Mouse (Mus musculus) heart, embryonic 10.5 days (tissue): ENCODE data around the gene Pygl. TPM values are rescaled to one million over a fixed set of nuclear protein-coding genes. Genes with fewer than 3 reads are reported as not detected.

Source experiments
- DNase-seq: peaks from one replicate; pipeline ENCODE4 v3.0.0-alpha.2; 2017; ENCODE audit warnings: low spot score
- H3K27ac ChIP-seq: fragments of 300-500 bp; sonication (generic); 2 replicates; pipeline ENCODE4 v1.5.1; 2016; ENCODE audit warnings: mild to moderate bottlenecking
- H3K27me3 ChIP-seq: fragments of 300-500 bp; sonication (generic); 2 replicates; pipeline ENCODE4 v1.6.1; 2016; ENCODE audit warnings: mild to moderate bottlenecking; ENCODE audit not compliant: poor library complexity, insufficient read depth, severe bottlenecking
- H3K36me3 ChIP-seq: fragments of 300-500 bp; sonication (generic); 2 replicates; pipeline ENCODE4 v1.6.1; 2016; ENCODE audit warnings: mild to moderate bottlenecking, moderate library complexity
- H3K4me1 ChIP-seq: fragments of 300-500 bp; sonication (generic); 2 replicates; pipeline ENCODE4 v1.6.1; 2016; ENCODE audit warnings: mild to moderate bottlenecking
- H3K4me3 ChIP-seq: fragments of 300-500 bp; sonication (generic); 2 replicates; pipeline ENCODE4 v1.5.1; 2016; ENCODE audit warnings: mild to moderate bottlenecking, moderate library complexity
- H3K9me3 ChIP-seq: fragments of 300-500 bp; sonication (generic); 2 replicates; pipeline ENCODE4 v1.6.1; 2016; ENCODE audit warnings: mild to moderate bottlenecking, moderate library complexity
- WGBS: fragments of 180-500 bp; shearing (Covaris S2); methylation state at CpG from one replicate; pipeline ENCODE4 v1.1.7; 2016; 5-methylcytosine and 5-hydroxymethylcytosine counted together
- polyA plus RNA-seq: library from polyadenylated mRNA; unstranded; fragments of >200 nt; fragmentation: Nextera tagmentation; extraction: Ambion mirVana; gene quantifications from 2 replicates; pipeline ENCODE4 v1.2.1, GENCODE M21; 2016

Gene Pygl
- 30.3 and 42.6 TPM in 2 replicates for polyA plus RNA-seq

DNA sequence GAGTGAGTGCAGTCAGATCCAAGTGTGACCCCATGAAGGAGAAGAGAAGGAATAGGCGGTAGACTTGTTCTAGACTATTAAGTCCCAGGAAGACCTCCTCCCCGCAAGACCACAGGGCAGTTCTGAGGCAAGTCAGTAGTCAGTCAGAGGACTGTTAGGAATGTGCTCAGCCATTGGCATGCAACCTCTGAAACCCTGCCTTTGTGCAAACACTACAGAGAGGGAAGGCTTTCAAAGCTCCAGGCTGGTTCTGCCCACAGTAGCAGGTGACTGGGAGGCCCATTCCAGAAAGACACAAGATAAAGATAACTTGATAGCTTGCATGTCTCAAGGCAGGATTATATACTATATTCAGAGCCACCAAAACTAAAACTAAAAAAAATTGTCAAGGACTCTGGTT, at the start of gene Pygl:
Pygl (minus strand) TSS at position 195 of the 400 bp plus-strand sequence.
- no peak within 1 kb of the TSS for H3K4me3 ChIP-seq
- WGBS: 69% methylated on average over 2 of the region's 2 CpGs
- no peaks in the 10 kb centered on the region for H3K36me3 ChIP-seq
- peak within 1 kb of the TSS; percentile 69; the same call in 1 of the 2 replicates for H3K27ac ChIP-seq
- H3K27me3 ChIP-seq: no peaks in the 10 kb centered on the region; the same call in 1 of the 2 replicates
- H3K9me3 ChIP-seq: no peaks in the 10 kb centered on the region
- no peak for DNase-seq
- H3K4me1 ChIP-seq: peaks cover 39% of the 10 kb centered on the region

DNA sequence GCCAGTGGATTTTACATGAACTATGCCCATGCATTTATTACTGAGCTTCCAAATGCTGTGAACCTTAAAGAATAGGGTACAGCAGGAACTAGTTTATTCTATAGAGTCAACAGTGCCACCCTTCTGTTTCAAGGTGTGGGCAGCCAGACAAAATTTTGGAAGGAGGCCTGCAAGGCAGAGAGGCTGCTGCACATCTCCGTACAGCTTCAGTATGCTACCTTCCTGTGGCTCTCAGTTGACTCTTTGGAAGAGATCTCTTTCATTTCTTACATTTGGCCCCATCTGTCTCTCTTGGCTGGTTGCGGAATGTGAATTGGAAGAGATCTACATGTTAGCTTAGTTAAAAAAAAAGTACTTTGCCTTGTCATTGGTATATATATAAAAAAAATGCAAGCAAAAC, 49.6 kb upstream of the Pygl start:
- H3K9me3 ChIP-seq: no peaks in the 10 kb centered on the region
- no peak overlapping the region for H3K4me3 ChIP-seq
- 86% methylated on average over 2 of the region's 2 CpGs for WGBS
- no peaks in the 10 kb centered on the region for H3K36me3 ChIP-seq
- H3K27me3 ChIP-seq: no peaks in the 10 kb centered on the region
- no peak overlapping the region for H3K27ac ChIP-seq
- H3K4me1 ChIP-seq: peaks cover 14% of the 10 kb centered on the region
- no peak for DNase-seq

DNA sequence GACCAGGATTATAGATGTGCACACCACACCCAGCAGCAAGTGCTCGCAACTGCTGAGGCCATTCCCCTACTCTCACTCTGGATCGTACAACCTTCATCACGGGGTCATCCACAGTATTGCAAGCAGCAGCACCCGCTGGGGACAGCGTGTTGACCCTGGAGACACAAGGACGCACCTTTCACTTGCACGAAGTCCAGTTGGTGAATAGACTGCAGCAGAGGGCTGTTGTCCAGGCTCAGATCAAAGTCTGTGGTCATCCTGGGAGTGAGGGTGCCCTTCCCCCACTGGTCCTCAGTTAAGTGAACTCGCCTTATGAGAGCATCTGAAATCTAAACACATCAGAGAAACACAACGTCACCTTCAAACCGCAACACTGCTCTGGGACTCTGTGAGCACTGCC, 49.1 kb upstream of the Pygl start:
- Histone ChIP-seq H3K9me3 (no peaks in the 10 kb centered on the region), H3K27me3 (no peaks in the 10 kb centered on the region), H3K4me1 (peaks cover 19% of the 10 kb centered on the region), H3K36me3 (no peaks in the 10 kb centered on the region), H3K27ac (no peak overlapping the region), H3K4me3 (no peak overlapping the region)
- 83% methylated on average over 10 of the region's 10 CpGs for WGBS
- no peak for DNase-seq

DNA sequence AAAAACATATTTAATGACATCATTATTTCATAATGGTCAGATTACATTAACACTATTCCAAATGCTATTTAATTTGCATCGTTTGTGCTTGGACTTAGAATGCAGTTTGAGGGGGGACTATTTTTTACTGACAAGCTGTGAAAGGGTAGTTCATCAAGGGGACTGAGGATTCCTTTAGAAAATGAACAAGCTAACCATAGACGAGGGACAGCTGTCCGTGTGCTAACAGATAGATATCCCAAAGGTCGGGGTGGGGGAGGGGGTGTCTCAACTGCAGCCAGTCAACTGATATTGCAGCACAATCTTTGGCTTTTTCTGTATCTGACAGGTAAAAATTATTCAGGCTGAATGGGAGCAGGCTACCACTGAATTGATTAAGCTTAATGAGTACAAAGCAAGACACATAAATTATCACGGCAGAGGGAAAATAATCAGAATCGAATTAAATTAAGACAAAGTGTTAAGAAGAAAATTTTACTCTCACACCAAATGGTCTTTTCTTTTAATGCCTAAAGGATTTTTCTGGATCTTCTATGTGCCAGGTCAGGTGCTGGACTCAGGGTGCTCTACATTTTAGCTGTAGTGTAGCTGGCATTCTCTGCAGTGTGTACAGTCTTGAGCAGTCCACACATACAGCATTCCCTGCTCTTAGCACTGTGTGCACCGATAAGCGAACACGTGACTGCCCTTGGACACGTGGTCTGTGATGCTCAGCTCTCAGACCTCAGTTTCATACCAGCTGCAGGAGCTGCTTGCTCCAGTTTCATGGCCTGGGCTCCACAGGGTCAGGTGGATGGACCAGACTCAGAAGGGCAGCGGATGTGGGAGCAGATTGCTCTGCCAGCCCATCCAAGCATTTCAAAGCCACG, 46.0 kb upstream of the Pygl start:
- 72% methylated on average over 12 of the region's 12 CpGs for WGBS
- H3K4me1 ChIP-seq: peaks cover 21% of the 10 kb centered on the region

DNA sequence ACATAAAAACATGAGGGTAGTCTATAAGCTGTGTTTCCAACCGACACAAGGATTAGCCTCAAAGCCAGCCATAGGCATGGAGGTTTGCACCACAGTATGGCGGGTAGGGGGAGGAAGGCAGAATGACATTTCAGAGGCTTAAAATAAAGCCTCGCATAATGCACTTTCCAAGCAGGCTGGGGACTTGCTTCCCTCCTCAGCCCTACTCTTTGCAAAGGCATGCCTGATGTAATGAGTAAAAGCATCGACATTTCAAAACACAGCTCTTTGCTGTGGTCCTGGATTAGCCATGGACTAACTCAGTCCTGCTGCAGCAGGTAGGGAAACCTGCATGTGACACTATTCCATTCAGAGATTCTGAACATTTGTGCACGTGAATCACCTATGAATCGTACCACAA, 38.4 kb upstream of the Pygl start:
- WGBS: 67% methylated on average over 6 of the region's 6 CpGs
- Histone ChIP-seq H3K9me3 (no peaks in the 10 kb centered on the region), H3K4me1 (peaks cover 27% of the 10 kb centered on the region), H3K36me3 (no peaks in the 10 kb centered on the region), H3K27me3 (no peaks in the 10 kb centered on the region), H3K4me3 (no peak overlapping the region), H3K27ac (no peak overlapping the region)
- DNase-seq: no peak

More for the DNA sequence above, 46.0 kb upstream of the Pygl start:
- H3K9me3 ChIP-seq: no peaks in the 10 kb centered on the region
- H3K4me3 ChIP-seq: no peak overlapping the region
- H3K27ac ChIP-seq: no peak overlapping the region
- DNase-seq: no peak
- no peaks in the 10 kb centered on the region for H3K27me3 ChIP-seq
- no peaks in the 10 kb centered on the region for H3K36me3 ChIP-seq

DNA sequence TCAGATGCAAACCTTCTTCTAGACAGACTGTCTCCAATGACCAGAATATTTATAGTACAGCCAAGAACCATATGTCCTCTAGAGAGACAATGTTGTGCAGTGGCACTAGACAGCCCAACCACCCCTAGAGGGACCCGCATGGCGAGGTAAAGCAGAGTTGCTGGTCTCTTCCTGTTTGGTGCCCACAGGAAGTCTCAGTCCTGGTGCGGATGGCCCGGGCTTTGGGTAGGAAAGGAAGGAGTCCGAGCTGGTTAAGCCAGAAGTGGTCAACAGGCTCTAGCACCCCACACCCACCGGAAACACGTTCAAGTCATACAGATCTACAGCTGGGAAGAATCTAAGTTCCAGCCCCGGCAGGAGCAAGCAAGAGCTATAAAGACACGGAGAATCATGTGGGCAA, 36.0 kb upstream of the Pygl start:
- no peak for DNase-seq
- Histone ChIP-seq H3K27ac (peak overlapping the region; percentile 83), H3K4me1 (peaks cover 27% of the 10 kb centered on the region), H3K36me3 (no peaks in the 10 kb centered on the region), H3K27me3 (no peaks in the 10 kb centered on the region), H3K4me3 (no peak overlapping the region), H3K9me3 (no peaks in the 10 kb centered on the region)
- 85% methylated on average over 9 of the region's 9 CpGs for WGBS

DNA sequence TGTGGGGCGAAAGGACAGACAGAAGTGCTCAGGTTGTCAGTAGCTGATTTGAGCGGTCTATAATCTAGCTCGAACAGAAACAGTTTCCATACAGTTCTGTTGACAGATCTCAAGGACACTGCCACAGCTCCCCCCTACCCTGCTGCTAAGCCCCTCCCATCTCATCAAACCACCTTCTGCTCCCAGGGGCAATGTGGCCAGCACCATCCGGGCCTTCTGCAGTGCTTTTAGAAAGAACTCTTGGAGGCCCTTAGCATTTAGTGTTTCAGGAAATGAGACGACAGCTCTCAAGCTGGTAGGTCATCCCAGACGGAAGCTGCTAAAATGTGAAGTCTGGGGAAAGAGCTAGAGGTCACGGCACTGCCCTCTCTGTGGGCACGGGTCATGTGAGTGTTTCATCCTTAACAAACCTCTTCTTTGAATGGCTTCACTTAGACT, 35.2 kb upstream of the Pygl start:
- H3K9me3 ChIP-seq: no peaks in the 10 kb centered on the region
- peak overlapping the region; percentile 83 for H3K27ac ChIP-seq
- H3K4me3 ChIP-seq: peak overlapping the region; percentile 12; the same call in 1 of the 2 replicates
- 16% methylated on average over 8 of the region's 8 CpGs for WGBS
- DNase-seq: peak; percentile 86
- H3K36me3 ChIP-seq: no peaks in the 10 kb centered on the region
- H3K4me1 ChIP-seq: peaks cover 24% of the 10 kb centered on the region
- no peaks in the 10 kb centered on the region for H3K27me3 ChIP-seq

DNA sequence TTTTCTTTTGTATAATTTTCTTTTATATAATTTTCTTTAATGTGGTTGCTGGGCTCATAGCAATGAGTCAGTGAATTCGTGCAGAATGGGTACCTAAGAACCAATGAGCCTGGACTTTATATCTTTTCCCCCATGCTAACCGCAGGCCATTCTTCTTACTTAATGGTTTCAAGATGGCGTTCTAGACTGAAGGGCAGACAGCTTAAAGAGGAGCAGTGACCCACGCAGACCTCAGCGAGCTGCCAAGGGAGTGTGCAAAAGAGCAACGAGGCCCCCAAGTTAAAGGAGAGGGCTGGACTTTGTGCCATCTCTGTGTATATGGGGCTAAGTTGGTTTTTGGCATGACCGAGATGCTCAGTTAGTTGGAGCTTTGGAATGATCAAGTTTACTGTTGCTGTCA, 32.4 kb upstream of the Pygl start:
- no peaks in the 10 kb centered on the region for H3K36me3 ChIP-seq
- no peak for DNase-seq
- WGBS: 74% methylated on average over 7 of the region's 7 CpGs
- H3K27me3 ChIP-seq: no peaks in the 10 kb centered on the region
- H3K4me3 ChIP-seq: no peak overlapping the region
- H3K4me1 ChIP-seq: peaks cover 30% of the 10 kb centered on the region
- H3K27ac ChIP-seq: no peak overlapping the region
- H3K9me3 ChIP-seq: no peaks in the 10 kb centered on the region

DNA sequence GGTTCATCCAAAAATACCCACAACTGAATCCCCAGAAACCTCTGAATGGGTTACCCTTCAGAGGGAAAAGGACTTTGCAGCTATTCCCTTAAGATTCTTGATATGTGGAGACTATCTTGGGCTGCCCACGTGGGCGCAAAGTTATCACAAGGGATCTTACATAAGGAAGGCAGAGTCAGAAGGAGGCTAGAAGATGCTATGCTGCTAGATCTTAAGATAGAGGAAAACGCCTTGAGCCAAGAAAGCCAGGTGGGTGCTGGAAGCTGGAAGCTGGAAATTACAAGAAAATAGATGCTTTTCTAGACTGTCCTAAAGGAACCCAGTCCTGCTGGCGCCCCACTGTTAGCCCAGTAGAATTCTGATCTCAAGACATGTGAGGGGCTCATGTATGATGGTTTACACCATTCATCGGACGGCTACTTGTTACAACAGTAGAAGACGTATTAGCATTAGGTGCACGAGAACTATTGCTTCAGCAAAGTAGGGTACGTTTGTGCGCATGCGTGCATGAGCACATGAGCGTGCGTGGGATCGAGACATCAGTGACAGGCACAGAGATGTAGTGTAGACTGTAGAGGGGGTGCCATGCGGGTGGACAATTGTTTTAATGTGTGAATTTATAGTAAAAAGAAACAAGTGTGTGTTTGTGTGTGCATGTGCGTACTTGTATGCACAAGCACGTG, 31.1 kb upstream of the Pygl start:
- Histone ChIP-seq H3K36me3 (no peaks in the 10 kb centered on the region), H3K9me3 (no peaks in the 10 kb centered on the region), H3K27ac (no peak overlapping the region), H3K27me3 (no peaks in the 10 kb centered on the region), H3K4me1 (peaks cover 26% of the 10 kb centered on the region), H3K4me3 (no peak overlapping the region)
- 92% methylated on average over 17 of the region's 17 CpGs for WGBS
- no peak for DNase-seq

DNA sequence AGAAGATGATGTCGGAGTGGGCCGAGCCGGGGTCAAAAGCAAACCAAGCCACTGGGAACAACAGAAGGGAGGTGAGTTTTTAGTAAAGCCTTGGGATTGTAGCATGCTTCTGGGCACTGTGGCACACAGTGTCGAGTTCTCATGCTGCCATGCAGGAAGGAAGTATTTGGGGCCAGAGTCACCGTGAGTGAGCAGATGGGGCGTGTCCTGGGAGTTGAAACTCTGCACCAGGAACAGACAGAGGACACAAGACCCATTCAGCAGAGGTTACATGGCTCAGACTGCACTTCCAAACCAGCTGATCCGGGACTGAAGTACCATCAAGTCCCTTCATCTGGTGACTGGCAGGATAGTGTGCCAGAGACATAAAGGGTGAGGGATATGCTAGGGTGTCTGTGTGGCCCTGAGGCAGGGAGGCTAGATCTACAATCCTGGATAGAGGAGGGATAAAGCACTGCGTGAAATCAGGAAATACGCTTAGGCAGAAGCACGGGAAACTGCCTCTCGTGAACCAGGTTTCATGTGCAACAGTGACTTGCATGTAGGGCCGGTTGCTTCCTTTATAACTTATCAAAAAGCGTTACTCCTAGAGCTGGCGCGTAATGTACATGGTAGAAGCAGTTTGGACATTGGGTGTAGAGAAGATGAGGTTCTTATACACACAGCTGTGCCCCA, 20.1 kb upstream of the Pygl start:
- 73% methylated on average over 15 of the region's 15 CpGs for WGBS
- no peaks in the 10 kb centered on the region for H3K27me3 ChIP-seq
- H3K27ac ChIP-seq: peak overlapping the region; percentile 4; the same call in 1 of the 2 replicates
- no peaks in the 10 kb centered on the region for H3K36me3 ChIP-seq
- no peaks in the 10 kb centered on the region for H3K9me3 ChIP-seq
- peaks cover 49% of the 10 kb centered on the region for H3K4me1 ChIP-seq
- DNase-seq: no peak
- no peak overlapping the region for H3K4me3 ChIP-seq

DNA sequence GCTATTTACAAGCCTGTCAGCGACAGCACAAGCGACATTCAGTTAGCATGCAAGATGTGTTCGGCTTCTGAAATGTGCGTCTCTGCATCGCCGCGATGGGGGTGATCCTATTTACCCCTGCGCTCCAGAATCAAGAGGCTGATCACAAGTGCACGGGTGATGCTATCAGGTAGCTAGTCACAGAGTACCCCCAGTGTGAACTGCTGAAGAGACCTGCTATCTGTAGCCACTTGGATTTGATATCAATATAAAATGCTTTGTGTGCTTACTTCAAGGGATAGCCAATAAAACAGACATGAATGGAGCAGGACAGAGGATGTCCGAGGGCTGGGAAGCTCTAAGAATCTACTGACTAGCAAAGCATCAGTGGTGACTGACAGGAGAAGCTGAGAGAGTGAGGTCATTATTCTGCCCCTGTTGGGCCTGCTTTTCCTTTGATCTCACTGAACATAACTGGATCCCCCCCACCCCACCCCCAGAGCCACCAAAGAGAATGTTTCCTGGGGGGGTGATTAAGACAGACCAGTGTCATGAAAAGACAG, 18.4 kb upstream of the Pygl start:
- Histone ChIP-seq H3K9me3 (no peaks in the 10 kb centered on the region), H3K27ac (no peak overlapping the region), H3K36me3 (no peaks in the 10 kb centered on the region), H3K4me1 (peaks cover 44% of the 10 kb centered on the region), H3K4me3 (no peak overlapping the region), H3K27me3 (no peaks in the 10 kb centered on the region)
- WGBS: 82% methylated on average over 10 of the region's 10 CpGs
- no peak for DNase-seq

DNA sequence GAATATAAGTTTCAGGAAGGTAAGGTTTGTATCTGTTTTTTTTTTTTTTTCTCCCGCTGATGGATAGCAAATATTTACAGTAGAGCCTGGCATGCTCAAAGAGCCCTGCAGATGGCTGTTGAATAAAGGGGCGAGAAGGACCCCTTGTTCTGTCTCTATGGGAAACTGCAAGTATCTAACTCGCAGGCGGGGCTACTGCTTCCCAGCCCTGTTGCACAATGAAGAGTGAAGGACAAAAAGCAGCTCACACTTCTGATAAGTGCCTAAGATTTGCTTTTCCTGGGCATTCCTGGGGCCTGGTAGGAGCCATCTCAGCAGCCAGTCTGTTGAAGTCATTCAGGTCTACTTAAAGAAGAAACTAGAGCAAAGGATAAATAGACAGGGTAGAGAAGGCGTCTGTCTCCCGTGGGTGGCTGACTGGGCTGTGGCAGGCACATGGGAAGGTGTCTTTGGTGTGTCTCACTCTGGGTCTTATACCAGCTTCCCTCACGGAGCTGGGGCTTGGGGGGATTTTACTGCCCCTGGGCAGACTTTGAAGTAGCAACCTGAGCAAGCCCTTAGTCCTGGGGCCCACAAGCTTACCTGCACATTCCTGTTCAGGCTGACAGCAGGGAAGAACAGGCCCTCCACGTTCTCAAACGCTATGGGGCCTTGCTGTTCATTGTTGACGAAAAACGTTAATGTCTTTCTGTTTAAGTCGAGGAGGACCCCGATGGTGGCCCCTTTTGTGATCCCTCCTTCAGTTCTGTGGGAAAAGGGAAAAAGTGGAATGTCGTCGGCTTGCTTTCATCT, 16.6 kb upstream of the Pygl start:
- 55% methylated on average over 15 of the region's 15 CpGs for WGBS
- no peaks in the 10 kb centered on the region for H3K9me3 ChIP-seq
- no peak overlapping the region for H3K4me3 ChIP-seq
- peaks cover 41% of the 10 kb centered on the region for H3K4me1 ChIP-seq
- DNase-seq: no peak
- H3K36me3 ChIP-seq: no peaks in the 10 kb centered on the region
- H3K27ac ChIP-seq: peak overlapping the region; percentile 50; the same call in 1 of the 2 replicates
- H3K27me3 ChIP-seq: no peaks in the 10 kb centered on the region
